Mouse (Mus musculus): ENCODE data around the gene Zdhhc23. TPM values are rescaled to one million over a fixed set of nuclear protein-coding genes. Genes with fewer than 3 reads are reported as not detected.

Gene Zdhhc23
- polyA plus RNA-seq, 1 experiment from 2014 or later: 1.3 TPM

- no peaks in the 10 kb centered on the region for H3K9me3 ChIP-seq (replicated peaks; ENCODE audit: control insufficient read depth, low read length)
- no peaks in the 10 kb centered on the region for H3K4me1 ChIP-seq (ENCODE audit: control insufficient read depth, insufficient read depth, low read length)
- H3K4me2 ChIP-seq (ENCODE audit: low read length): no peak overlapping the region
- 66% methylated on average over 16 of the region's 16 CpGs for WGBS
- no peak overlapping the region for H3K27ac ChIP-seq (ENCODE audit: low read depth, low read length)
- no peaks in the 10 kb centered on the region for H3K27me3 ChIP-seq (replicated peaks; ENCODE audit: control insufficient read depth, insufficient read depth, low read length)
- DNase-seq (ENCODE audit: low spot score) (no peak), ATAC-seq (no peak)
- H3K9ac ChIP-seq (ENCODE audit: low read length): no peak overlapping the region
- H3K36me3 ChIP-seq (ENCODE audit: control insufficient read depth, insufficient read depth, low read length): no peaks in the 10 kb centered on the region
- H3K4me3 ChIP-seq (ENCODE audit: low read depth, low read length): no peak overlapping the region
Measured at GRCm38 (mm10) chr16:44015416-44016158, 36.0 kb upstream of the Zdhhc23 start.

- DNase-seq (ENCODE audit: low spot score) (no peak), ATAC-seq (no peak)
- no peaks in the 10 kb centered on the region for H3K36me3 ChIP-seq (ENCODE audit: control insufficient read depth, insufficient read depth, low read length)
- no peaks in the 10 kb centered on the region for H3K4me1 ChIP-seq (ENCODE audit: control insufficient read depth, insufficient read depth, low read length)
- no peak overlapping the region for H3K9ac ChIP-seq (ENCODE audit: low read length)
- no peaks in the 10 kb centered on the region for H3K9me3 ChIP-seq (replicated peaks; ENCODE audit: control insufficient read depth, low read length)
- WGBS: 71% methylated on average over 5 of the region's 5 CpGs
- H3K4me2 ChIP-seq (ENCODE audit: low read length): no peak overlapping the region
- no peaks in the 10 kb centered on the region for H3K27me3 ChIP-seq (replicated peaks; ENCODE audit: control insufficient read depth, insufficient read depth, low read length)
- no peak overlapping the region for H3K27ac ChIP-seq (ENCODE audit: low read depth, low read length)
- H3K4me3 ChIP-seq (ENCODE audit: low read depth, low read length): no peak overlapping the region
Measured at GRCm38 (mm10) chr16:44011010-44011409, 31.4 kb upstream of the Zdhhc23 start.

- Histone ChIP-seq H3K4me2 (ENCODE audit: low read length) (no peak overlapping the region), H3K36me3 (ENCODE audit: control insufficient read depth, insufficient read depth, low read length) (no peaks in the 10 kb centered on the region), H3K9ac (ENCODE audit: low read length) (no peak overlapping the region), H3K27ac (ENCODE audit: low read depth, low read length) (no peak overlapping the region), H3K9me3 (replicated peaks; ENCODE audit: control insufficient read depth, low read length) (no peaks in the 10 kb centered on the region), H3K4me1 (ENCODE audit: control insufficient read depth, insufficient read depth, low read length) (no peaks in the 10 kb centered on the region), H3K4me3 (ENCODE audit: low read depth, low read length) (no peak overlapping the region), H3K27me3 (replicated peaks; ENCODE audit: control insufficient read depth, insufficient read depth, low read length) (no peaks in the 10 kb centered on the region)
- ATAC-seq (no peak), DNase-seq (ENCODE audit: low spot score) (no peak)
- 79% methylated on average over 5 of the region's 5 CpGs for WGBS
Measured at GRCm38 (mm10) chr16:44002086-44002485, 22.5 kb upstream of the Zdhhc23 start.

GRCm38 (mm10) chr16:43999541-43999940 lies 19.9 kb upstream of the Zdhhc23 start:
- ATAC-seq (no peak), DNase-seq (ENCODE audit: low spot score) (no peak)
- Histone ChIP-seq H3K9ac (ENCODE audit: low read length) (no peak overlapping the region), H3K4me1 (ENCODE audit: control insufficient read depth, insufficient read depth, low read length) (no peaks in the 10 kb centered on the region), H3K27me3 (replicated peaks; ENCODE audit: control insufficient read depth, insufficient read depth, low read length) (no peaks in the 10 kb centered on the region), H3K9me3 (replicated peaks; ENCODE audit: control insufficient read depth, low read length) (no peaks in the 10 kb centered on the region), H3K27ac (ENCODE audit: low read depth, low read length) (no peak overlapping the region), H3K36me3 (ENCODE audit: control insufficient read depth, insufficient read depth, low read length) (no peaks in the 10 kb centered on the region), H3K4me3 (ENCODE audit: low read depth, low read length) (no peak overlapping the region), H3K4me2 (ENCODE audit: low read length) (no peak overlapping the region)
- WGBS: 70% methylated on average over 5 of the region's 5 CpGs

GRCm38 (mm10) chr16:43999111-43999510 lies 19.5 kb upstream of the Zdhhc23 start:
- Histone ChIP-seq H3K9me3 (replicated peaks; ENCODE audit: control insufficient read depth, low read length) (no peaks in the 10 kb centered on the region), H3K4me3 (ENCODE audit: low read depth, low read length) (no peak overlapping the region), H3K4me2 (ENCODE audit: low read length) (no peak overlapping the region), H3K27me3 (replicated peaks; ENCODE audit: control insufficient read depth, insufficient read depth, low read length) (no peaks in the 10 kb centered on the region), H3K27ac (ENCODE audit: low read depth, low read length) (no peak overlapping the region), H3K9ac (ENCODE audit: low read length) (no peak overlapping the region), H3K36me3 (ENCODE audit: control insufficient read depth, insufficient read depth, low read length) (no peaks in the 10 kb centered on the region), H3K4me1 (ENCODE audit: control insufficient read depth, insufficient read depth, low read length) (no peaks in the 10 kb centered on the region)
- ATAC-seq (no peak), DNase-seq (ENCODE audit: low spot score) (no peak)
- WGBS: 77% methylated on average over 8 of the region's 8 CpGs

- no peak overlapping the region for H3K4me2 ChIP-seq (ENCODE audit: low read length)
- H3K4me1 ChIP-seq (ENCODE audit: control insufficient read depth, insufficient read depth, low read length): no peaks in the 10 kb centered on the region
- H3K27ac ChIP-seq (ENCODE audit: low read depth, low read length): no peak overlapping the region
- ATAC-seq (no peak), DNase-seq (ENCODE audit: low spot score) (no peak)
- H3K9me3 ChIP-seq (replicated peaks; ENCODE audit: control insufficient read depth, low read length): no peaks in the 10 kb centered on the region
- H3K27me3 ChIP-seq (replicated peaks; ENCODE audit: control insufficient read depth, insufficient read depth, low read length): no peaks in the 10 kb centered on the region
- H3K4me3 ChIP-seq (ENCODE audit: low read depth, low read length): no peak overlapping the region
- H3K9ac ChIP-seq (ENCODE audit: low read length): no peak overlapping the region
- WGBS: 87% methylated on average over 3 of the region's 3 CpGs
- no peaks in the 10 kb centered on the region for H3K36me3 ChIP-seq (ENCODE audit: control insufficient read depth, insufficient read depth, low read length)
Measured at GRCm38 (mm10) chr16:43994623-43995022, 15.0 kb upstream of the Zdhhc23 start.

GRCm38 (mm10) chr16:43986299-43986698 lies 6.7 kb upstream of the Zdhhc23 start:
- Histone ChIP-seq H3K4me1 (ENCODE audit: control insufficient read depth, insufficient read depth, low read length) (no peaks in the 10 kb centered on the region), H3K4me3 (ENCODE audit: low read depth, low read length) (no peak overlapping the region), H3K27ac (ENCODE audit: low read depth, low read length) (no peak overlapping the region), H3K9ac (ENCODE audit: low read length) (no peak overlapping the region), H3K4me2 (ENCODE audit: low read length) (no peak overlapping the region), H3K36me3 (ENCODE audit: control insufficient read depth, insufficient read depth, low read length) (no peaks in the 10 kb centered on the region), H3K27me3 (replicated peaks; ENCODE audit: control insufficient read depth, insufficient read depth, low read length) (no peaks in the 10 kb centered on the region), H3K9me3 (replicated peaks; ENCODE audit: control insufficient read depth, low read length) (no peaks in the 10 kb centered on the region)
- ATAC-seq (no peak), DNase-seq (ENCODE audit: low spot score) (no peak)
- WGBS: 95% methylated on average over 4 of the region's 4 CpGs

GRCm38 (mm10) chr16:43980110-43980609 lies 569 bp upstream of the Zdhhc23 start:
- Histone ChIP-seq H3K27me3 (replicated peaks; ENCODE audit: control insufficient read depth, insufficient read depth, low read length) (no peaks in the 10 kb centered on the region), H3K4me2 (ENCODE audit: low read length) (peak overlapping the region; percentile 99), H3K4me1 (ENCODE audit: control insufficient read depth, insufficient read depth, low read length) (peaks cover 3% of the 10 kb centered on the region; the same call in 1 of the 2 replicates), H3K9ac (ENCODE audit: low read length) (peak overlapping the region; percentile 66), H3K36me3 (ENCODE audit: control insufficient read depth, insufficient read depth, low read length) (no peaks in the 10 kb centered on the region), H3K27ac (ENCODE audit: low read depth, low read length) (no peak overlapping the region), H3K4me3 (ENCODE audit: low read depth, low read length) (peak overlapping the region; percentile 70), H3K9me3 (replicated peaks; ENCODE audit: control insufficient read depth, low read length) (no peaks in the 10 kb centered on the region)
- WGBS: 30% methylated on average over 9 of the region's 9 CpGs
- no peak for ATAC-seq
- no peak for DNase-seq (ENCODE audit: low spot score)

GRCm38 (mm10) chr16:43979010-43979327 lies 622 bp downstream of the Zdhhc23 start:
- Histone ChIP-seq H3K9me3 (replicated peaks; ENCODE audit: control insufficient read depth, low read length) (no peaks in the 10 kb centered on the region), H3K4me3 (ENCODE audit: low read depth, low read length) (peak overlapping the region; percentile 70), H3K27me3 (replicated peaks; ENCODE audit: control insufficient read depth, insufficient read depth, low read length) (no peaks in the 10 kb centered on the region), H3K4me2 (ENCODE audit: low read length) (peak overlapping the region; percentile 99), H3K36me3 (ENCODE audit: control insufficient read depth, insufficient read depth, low read length) (no peaks in the 10 kb centered on the region), H3K27ac (ENCODE audit: low read depth, low read length) (no peak overlapping the region), H3K9ac (ENCODE audit: low read length) (peak overlapping the region; percentile 66), H3K4me1 (ENCODE audit: control insufficient read depth, insufficient read depth, low read length) (peaks cover 3% of the 10 kb centered on the region; the same call in 1 of the 2 replicates)
- WGBS: 18% methylated on average over 7 of the region's 7 CpGs
- ATAC-seq (no peak), DNase-seq (ENCODE audit: low spot score) (peak; percentile 24)
